Mouse (Mus musculus) hindbrain, embryonic 10.5 days (tissue): ENCODE data around the gene Ckap2l. TPM values are rescaled to one million over a fixed set of nuclear protein-coding genes. Genes with fewer than 3 reads are reported as not detected.

Experiments
- DNase-seq: peaks from one replicate; pipeline ENCODE4 v3.0.0-alpha.2; 2017; ENCODE audit warnings: low spot score
- H3K27ac ChIP-seq: fragments of 300-500 bp; sonication (generic); 2 replicates; pipeline ENCODE4 v1.5.1; 2016; ENCODE audit warnings: mild to moderate bottlenecking, moderate library complexity
- H3K27me3 ChIP-seq: fragments of 300-500 bp; sonication (generic); 2 replicates; pipeline ENCODE4 v1.6.1; 2016; ENCODE audit warnings: mild to moderate bottlenecking; ENCODE audit not compliant: poor library complexity, insufficient read depth, severe bottlenecking
- H3K36me3 ChIP-seq: fragments of 300-500 bp; sonication (generic); 2 replicates; pipeline ENCODE4 v1.6.1; 2016; ENCODE audit warnings: mild to moderate bottlenecking, moderate library complexity
- H3K4me1 ChIP-seq: fragments of 300-500 bp; sonication (generic); replicated peaks from 2 replicates; pipeline ENCODE4 v1.6.1; 2016; ENCODE audit warnings: mild to moderate bottlenecking
- H3K4me3 ChIP-seq: fragments of 300-500 bp; sonication (generic); 2 replicates; pipeline ENCODE4 v1.5.1; 2016; ENCODE audit warnings: mild to moderate bottlenecking, moderate library complexity
- H3K9me3 ChIP-seq: fragments of 300-500 bp; sonication (generic); 2 replicates; pipeline ENCODE4 v1.6.1; 2016; ENCODE audit warnings: mild to moderate bottlenecking, moderate library complexity
- WGBS: fragments of 180-500 bp; shearing (Covaris S2); methylation state at CpG from one replicate; pipeline ENCODE4 v1.1.7; 2016; 5-methylcytosine and 5-hydroxymethylcytosine counted together
- polyA plus RNA-seq: library from polyadenylated mRNA; unstranded; fragments of >200 nt; fragmentation: Nextera tagmentation; extraction: Ambion mirVana; gene quantifications from 2 replicates; pipeline ENCODE4 v1.2.1, GENCODE M21; 2016

Ckap2l gene
- polyA plus RNA-seq, 1 experiment from 2014 or later = 50.8 TPM

GRCm38 (mm10) chr2:129243005-129243404, 54.0 kb downstream of the Ckap2l start:
- H3K4me3 ChIP-seq = no peak overlapping the region
- no peaks in the 10 kb centered on the region for H3K27me3 ChIP-seq
- H3K27ac ChIP-seq = no peak overlapping the region
- no peaks in the 10 kb centered on the region for H3K9me3 ChIP-seq
- 88% methylated on average over 4 of the region's 4 CpGs for WGBS
- peaks cover 14% of the 10 kb centered on the region for H3K4me1 ChIP-seq
- DNase-seq = no peak
- no peaks in the 10 kb centered on the region for H3K36me3 ChIP-seq

DNA sequence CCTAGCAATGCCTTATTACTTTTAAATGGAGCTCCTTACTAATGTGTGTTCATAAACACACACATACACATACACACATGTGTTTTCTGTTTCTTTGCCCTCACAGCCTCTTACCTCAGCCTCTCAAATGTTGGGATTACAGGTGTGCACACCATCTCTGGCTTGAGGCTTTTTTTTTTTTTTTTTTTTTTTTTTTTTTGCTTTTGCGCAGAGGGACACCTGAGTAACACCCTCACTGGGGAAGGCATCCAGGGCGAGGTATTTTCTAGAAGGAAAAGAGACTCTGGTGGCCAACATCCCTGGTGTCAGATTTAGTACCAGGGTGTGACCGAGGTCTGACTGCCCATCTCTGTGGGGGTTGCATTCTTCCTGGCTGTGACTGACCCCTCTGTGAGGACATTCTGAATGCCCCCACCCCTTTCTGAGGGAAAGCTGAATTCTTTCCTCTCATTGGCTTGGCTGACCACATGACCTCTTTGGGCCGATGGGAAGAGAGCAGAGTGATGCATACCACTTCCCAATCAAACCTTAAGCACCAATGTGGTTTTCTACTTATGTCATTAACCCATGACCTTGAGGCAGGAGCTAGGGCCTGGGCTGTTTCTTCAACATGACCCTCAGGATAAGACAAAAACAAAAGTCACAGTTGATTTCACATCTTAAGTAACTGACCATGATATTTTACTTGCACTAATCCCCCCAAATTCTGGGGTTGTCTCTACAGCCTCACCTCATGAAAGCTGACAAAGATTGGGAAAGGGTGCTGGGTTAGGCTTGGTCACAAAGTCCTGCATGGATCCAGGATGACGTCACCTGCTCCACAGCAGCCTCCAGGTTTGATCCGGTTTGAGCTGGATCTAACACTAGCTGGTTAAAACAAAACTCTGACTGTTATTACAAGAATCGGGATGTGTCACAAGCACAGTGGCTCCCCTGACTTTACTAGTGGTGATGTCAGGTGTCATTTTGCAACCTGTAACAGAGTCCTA, 54.9 kb downstream of the Ckap2l start:
- DNase-seq = no peak
- H3K4me1 ChIP-seq = peaks cover 14% of the 10 kb centered on the region
- H3K36me3 ChIP-seq = no peaks in the 10 kb centered on the region
- WGBS = 59% methylated on average over 7 of the region's 7 CpGs
- H3K27me3 ChIP-seq = no peaks in the 10 kb centered on the region
- no peak overlapping the region for H3K27ac ChIP-seq
- no peaks in the 10 kb centered on the region for H3K9me3 ChIP-seq
- H3K4me3 ChIP-seq = no peak overlapping the region

GRCm38 (mm10) chr2:129240726-129241432, 56.1 kb downstream of the Ckap2l start:
- H3K4me1 ChIP-seq = peaks cover 14% of the 10 kb centered on the region
- 67% methylated on average over 9 of the region's 9 CpGs for WGBS
- no peak overlapping the region for H3K4me3 ChIP-seq
- no peak for DNase-seq
- no peak overlapping the region for H3K27ac ChIP-seq
- H3K9me3 ChIP-seq = no peaks in the 10 kb centered on the region
- H3K27me3 ChIP-seq = no peaks in the 10 kb centered on the region
- no peaks in the 10 kb centered on the region for H3K36me3 ChIP-seq

- Histone ChIP-seq H3K9me3 (no peaks in the 10 kb centered on the region), H3K27me3 (no peaks in the 10 kb centered on the region), H3K4me1 (peaks cover 6% of the 10 kb centered on the region), H3K36me3 (no peaks in the 10 kb centered on the region), H3K4me3 (no peak overlapping the region), H3K27ac (no peak overlapping the region)
- WGBS = 73% methylated on average over 4 of the region's 4 CpGs
- DNase-seq = no peak
These were observed 60.5 kb downstream of the Ckap2l start for GRCm38 (mm10) chr2:129236526-129236925.

DNA sequence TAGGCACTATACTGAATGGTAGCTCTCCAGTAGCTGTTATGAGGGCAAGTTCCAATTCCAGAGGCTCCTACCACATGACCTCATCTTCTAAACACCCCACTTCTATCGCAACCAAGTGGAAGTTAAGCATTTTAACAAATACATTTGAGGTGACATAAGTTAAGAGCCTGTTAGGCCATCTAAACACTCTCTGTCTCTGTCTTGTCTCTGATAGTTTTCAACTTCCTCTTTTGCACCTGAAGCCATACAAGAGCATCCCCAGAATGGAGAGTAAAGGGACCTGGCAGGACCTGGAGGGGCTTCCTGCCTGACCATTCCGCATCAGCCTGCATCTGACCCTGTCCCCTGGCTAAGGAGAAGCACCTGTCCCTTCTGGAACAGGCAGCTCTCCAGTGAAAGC, 62.3 kb downstream of the Ckap2l start:
- WGBS = 90% methylated on average over 2 of the region's 2 CpGs
- H3K4me3 ChIP-seq = no peak overlapping the region
- DNase-seq = no peak

DNA sequence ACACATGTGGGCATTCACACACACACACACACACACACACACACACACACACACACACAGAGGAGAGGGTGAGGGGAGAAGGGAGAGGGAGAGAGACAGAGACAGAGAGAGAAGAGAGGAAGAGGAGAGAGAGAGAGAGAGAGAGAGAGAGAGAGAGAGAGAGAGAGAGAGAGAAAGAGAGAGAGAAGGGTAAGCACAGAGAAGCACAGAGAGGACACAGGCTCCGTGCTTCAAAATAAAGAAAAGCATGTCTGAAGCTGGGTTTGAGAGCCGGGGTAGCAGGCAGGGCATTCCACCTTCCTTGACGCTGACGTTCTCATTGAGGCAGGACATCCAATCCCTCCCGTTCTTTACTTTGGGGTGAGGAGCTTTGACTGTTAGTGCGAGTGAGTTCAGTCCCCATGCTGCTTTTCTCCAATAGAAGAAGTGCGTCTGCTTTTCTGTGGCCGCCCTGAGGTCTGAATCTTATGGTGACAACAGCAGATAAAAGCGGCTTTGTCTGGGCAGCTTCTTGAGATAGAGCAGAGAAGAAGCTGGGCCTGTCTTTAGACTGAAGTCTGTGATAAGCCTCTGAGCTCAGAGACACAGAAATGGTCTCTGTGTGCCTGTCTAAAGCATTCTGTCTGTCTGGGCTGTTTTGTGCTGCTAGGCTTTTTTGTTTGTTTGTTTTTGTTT, 63.1 kb downstream of the Ckap2l start:
- no peaks in the 10 kb centered on the region for H3K4me1 ChIP-seq
- 46% methylated on average over 9 of the region's 9 CpGs for WGBS
- H3K27me3 ChIP-seq = no peaks in the 10 kb centered on the region
- no peaks in the 10 kb centered on the region for H3K36me3 ChIP-seq
- no peaks in the 10 kb centered on the region for H3K9me3 ChIP-seq
- H3K27ac ChIP-seq = peak overlapping the region; percentile 59
- no peak overlapping the region for H3K4me3 ChIP-seq
- DNase-seq = no peak

More for the DNA sequence above, 62.3 kb downstream of the Ckap2l start:
- H3K4me1 ChIP-seq = no peaks in the 10 kb centered on the region
- H3K27ac ChIP-seq = peak overlapping the region; percentile 29; the same call in 1 of the 2 replicates
- no peaks in the 10 kb centered on the region for H3K9me3 ChIP-seq
- no peaks in the 10 kb centered on the region for H3K27me3 ChIP-seq
- H3K36me3 ChIP-seq = no peaks in the 10 kb centered on the region

DNA sequence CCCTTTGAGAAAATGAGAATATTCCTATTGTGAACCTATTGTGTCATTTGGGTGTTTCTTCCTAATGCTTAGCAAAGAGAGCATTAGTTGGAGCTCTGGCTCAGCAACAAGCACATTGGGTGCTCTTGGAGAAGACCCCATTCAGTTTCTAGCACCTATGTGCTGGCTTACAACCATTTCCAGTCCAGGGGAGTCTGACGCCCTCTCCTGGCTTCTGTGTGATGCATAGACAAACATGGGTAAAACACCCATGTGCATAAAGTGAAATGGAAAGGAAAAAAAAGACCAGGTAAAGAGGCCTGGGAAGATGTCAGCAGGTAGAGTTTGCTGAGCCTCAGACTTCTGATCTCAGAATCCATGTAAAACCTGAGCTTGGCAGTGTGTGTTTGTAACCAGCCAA, 63.8 kb downstream of the Ckap2l start:
- WGBS = 93% methylated on average over 1 of the region's 1 CpGs
- H3K27ac ChIP-seq = no peak overlapping the region

DNA sequence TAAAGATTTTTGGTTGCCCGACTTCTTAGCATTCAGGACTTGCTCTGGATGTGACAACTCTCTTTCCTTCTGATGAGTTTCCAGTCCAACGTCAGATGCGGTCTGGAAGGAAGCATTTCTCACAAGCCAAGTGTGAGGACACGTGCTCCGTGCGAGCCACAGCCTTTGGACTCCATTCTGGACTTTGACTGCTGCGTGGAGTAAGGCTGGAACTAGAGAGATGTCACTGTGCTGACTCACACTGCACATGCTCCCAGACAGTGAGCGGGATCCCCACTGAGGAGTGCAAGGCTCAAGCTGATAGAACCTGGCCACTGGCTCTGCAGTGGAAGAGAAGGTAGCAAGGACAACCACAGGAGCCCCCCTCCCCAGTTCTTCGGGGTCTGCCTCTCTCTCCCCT, 64.5 kb downstream of the Ckap2l start:
- WGBS = 82% methylated on average over 9 of the region's 9 CpGs
- H3K36me3 ChIP-seq = no peaks in the 10 kb centered on the region
- no peak for DNase-seq
- H3K4me1 ChIP-seq = no peaks in the 10 kb centered on the region
- H3K9me3 ChIP-seq = no peaks in the 10 kb centered on the region
- no peak overlapping the region; the same call in 1 of the 2 replicates for H3K27ac ChIP-seq
- H3K4me3 ChIP-seq = no peak overlapping the region
- H3K27me3 ChIP-seq = no peaks in the 10 kb centered on the region

More for the DNA sequence above, 63.8 kb downstream of the Ckap2l start:
- no peaks in the 10 kb centered on the region for H3K36me3 ChIP-seq
- H3K4me1 ChIP-seq = no peaks in the 10 kb centered on the region
- H3K27me3 ChIP-seq = no peaks in the 10 kb centered on the region
- no peak for DNase-seq
- H3K4me3 ChIP-seq = no peak overlapping the region
- no peaks in the 10 kb centered on the region for H3K9me3 ChIP-seq

GRCm38 (mm10) chr2:129232023-129232422, 65.0 kb downstream of the Ckap2l start:
- Histone ChIP-seq H3K27ac (no peak overlapping the region), H3K27me3 (no peaks in the 10 kb centered on the region), H3K4me1 (no peaks in the 10 kb centered on the region), H3K9me3 (no peaks in the 10 kb centered on the region), H3K36me3 (no peaks in the 10 kb centered on the region), H3K4me3 (no peak overlapping the region)
- no peak for DNase-seq
- WGBS = 75% methylated on average over 4 of the region's 4 CpGs

DNA sequence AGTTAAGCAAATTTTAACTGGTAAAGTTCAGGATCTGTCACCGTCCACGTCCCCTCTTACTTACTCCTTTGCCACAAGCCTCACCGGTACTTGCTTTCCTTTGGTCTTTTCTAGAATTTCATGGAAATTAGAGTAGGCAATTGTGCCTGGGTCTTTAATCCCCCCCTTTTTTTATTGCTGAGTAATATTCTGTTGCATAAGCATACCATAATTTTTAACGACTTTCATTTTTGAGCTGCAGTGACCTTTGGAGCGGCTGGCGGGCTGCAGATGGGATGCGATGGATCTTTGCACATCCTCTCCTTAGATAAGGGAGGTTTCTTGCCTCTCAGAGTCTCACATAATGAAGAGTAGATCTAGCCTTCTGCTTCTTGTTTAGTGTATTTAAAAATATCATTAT, 67.7 kb downstream of the Ckap2l start:
- Histone ChIP-seq H3K9me3 (no peaks in the 10 kb centered on the region), H3K4me3 (no peak overlapping the region), H3K27ac (no peak overlapping the region), H3K27me3 (no peaks in the 10 kb centered on the region), H3K36me3 (no peaks in the 10 kb centered on the region), H3K4me1 (0 out of 2 replicates have a peak, but pooled peaks cover 3% of the 10 kb centered on the region)
- WGBS = 95% methylated on average over 7 of the region's 7 CpGs
- no peak for DNase-seq

- Histone ChIP-seq H3K4me3 (no peak overlapping the region), H3K27ac (no peak overlapping the region), H3K27me3 (no peaks in the 10 kb centered on the region), H3K9me3 (no peaks in the 10 kb centered on the region), H3K36me3 (no peaks in the 10 kb centered on the region), H3K4me1 (0 out of 2 replicates have a peak, but pooled peaks cover 3% of the 10 kb centered on the region)
- DNase-seq = no peak
- 88% methylated on average over 4 of the region's 4 CpGs for WGBS
These were observed 68.4 kb downstream of the Ckap2l start for GRCm38 (mm10) chr2:129228571-129228970.

GRCm38 (mm10) chr2:129227709-129228108, 69.3 kb downstream of the Ckap2l start:
- 77% methylated on average over 6 of the region's 7 CpGs for WGBS
- DNase-seq = no peak
- no peak overlapping the region for H3K4me3 ChIP-seq
- no peaks in the 10 kb centered on the region for H3K36me3 ChIP-seq
- H3K9me3 ChIP-seq = no peaks in the 10 kb centered on the region
- peak overlapping the region; percentile 74; the same call in 1 of the 2 replicates for H3K27ac ChIP-seq
- 0 out of 2 replicates have a peak, but pooled peaks cover 3% of the 10 kb centered on the region for H3K4me1 ChIP-seq
- no peaks in the 10 kb centered on the region for H3K27me3 ChIP-seq
